7 mouse cellular contexts compared by ENCODE assay signal in genomic region chr19:55744576-55745191, GRCm38 (mm10). TPM values are rescaled to one million over a fixed set of nuclear protein-coding genes. Genes with fewer than 3 reads are reported as not detected.
A peak's percentile ranks its signal among the peaks of the same experiment; 100 is the strongest.
DNase-seq lines count a peak whose midpoint lies in the region; ATAC-seq and TF ChIP-seq lines count a peak whose summit lies in the region.

No protein-coding gene starts in this region.

- TF ChIP-seq CTCF in testis, adult 2 months (IDR thresholded peaks at IDR 0.05; ENCODE audit: control insufficient read depth, insufficient read depth, insufficient replicate concordance, low read depth, low read length) = no peak
- 0 out of 2 replicates have a peak, but pooled peaks have one; percentile 6 for TF ChIP-seq CTCF in kidney, postnatal 0 days (IDR thresholded peaks at IDR 0.05; ENCODE audit: low read depth)

- H3K27me3 ChIP-seq in testis, adult 2 months (ENCODE audit: control insufficient read depth, insufficient read depth, low read length) = peaks cover 11% of the 10 kb centered on the region
- H3K27me3 ChIP-seq in forebrain, embryonic 12.5 days = no peaks in the 10 kb centered on the region
- no peaks in the 10 kb centered on the region for H3K27me3 ChIP-seq in kidney, postnatal 0 days (ENCODE audit: insufficient read depth, low read length)

- no peak overlapping the region for H3K27ac ChIP-seq in testis, adult 2 months (ENCODE audit: control insufficient read depth, insufficient read depth, low read depth, low read length)
- H3K27ac ChIP-seq in forebrain, embryonic 12.5 days = peak overlapping the region; percentile 97
- H3K27ac ChIP-seq in kidney, postnatal 0 days = peak overlapping the region; percentile 99; the same call in 1 of the 2 replicates

- H3K36me3 ChIP-seq in testis, adult 2 months (ENCODE audit: control insufficient read depth, insufficient read depth, low read length) = no peaks in the 10 kb centered on the region
- H3K36me3 ChIP-seq in forebrain, embryonic 12.5 days (replicated peaks) = no peaks in the 10 kb centered on the region
- H3K36me3 ChIP-seq in kidney, postnatal 0 days (ENCODE audit: insufficient read depth, low read length) = no peaks in the 10 kb centered on the region

- no peak for ATAC-seq in forebrain, embryonic 12.5 days (ENCODE audit: low FRiP score)
- ATAC-seq in kidney, postnatal 0 days (replicated peaks; ENCODE audit: low FRiP score, low read depth) = no peak

- H3K4me2 ChIP-seq in forebrain, embryonic 12.5 days = peak overlapping the region; percentile 72
- H3K4me2 ChIP-seq in kidney, postnatal 0 days (ENCODE audit: low read length) = peak overlapping the region; percentile 88

- TF ChIP-seq POLR2A in testis, adult 2 months (IDR thresholded peaks at IDR 0.05; ENCODE audit: control insufficient read depth, low read depth, low read length) = no peak

- H3K4me3 ChIP-seq in testis, adult 2 months (ENCODE audit: control insufficient read depth, low read depth, low read length) = peak overlapping the region; percentile 96
- peak overlapping the region; percentile 64 for H3K4me3 ChIP-seq in forebrain, embryonic 12.5 days (replicated peaks)
- H3K4me3 ChIP-seq in kidney, postnatal 0 days (replicated peaks; ENCODE audit: low read depth, low read length) = peak overlapping the region; percentile 89

- H3K4me1 ChIP-seq in testis, adult 2 months (ENCODE audit: control insufficient read depth, insufficient read depth, low read length) = peaks cover 16% of the 10 kb centered on the region
- peaks cover 78% of the 10 kb centered on the region for H3K4me1 ChIP-seq in forebrain, embryonic 12.5 days
- H3K4me1 ChIP-seq in kidney, postnatal 0 days (replicated peaks; ENCODE audit: insufficient read depth, low read length) = peaks cover 32% of the 10 kb centered on the region

- H3K9me3 ChIP-seq in forebrain, embryonic 12.5 days = no peaks in the 10 kb centered on the region
- no peaks in the 10 kb centered on the region for H3K9me3 ChIP-seq in kidney, postnatal 0 days (replicated peaks; ENCODE audit: low read length)

- no peak for DNase-seq in testis, postnatal 14 days (ENCODE audit: low spot score)
- DNase-seq in kidney, postnatal 0 days (ENCODE audit: low spot score) = no peak
- peak; percentile 51 for DNase-seq in neural tube, embryonic 10.5 days (ENCODE audit: extremely low spot score, low spot score)
- DNase-seq in spleen, postnatal 10 days (ENCODE audit: low spot score in 2 of 2) = no peak
- DNase-seq in layer of hippocampus, postnatal 36 days = no peak

- H3K9ac ChIP-seq in forebrain, embryonic 12.5 days = peak overlapping the region; percentile 86
- peak overlapping the region; percentile 97 for H3K9ac ChIP-seq in kidney, postnatal 0 days (ENCODE audit: low read depth, low read length)

- 2% methylated on average over 21 of the region's 21 CpGs for WGBS in forebrain, embryonic 12.5 days
- 11% methylated on average over 21 of the region's 21 CpGs for WGBS in kidney, postnatal 0 days

RNA-seq across cellular contexts. Expression of gene Tcf7l2, which starts 3.1 kb away (rescaled TPM):
- 6.1 and 6.2 TPM in 2 replicates for polyA plus RNA-seq in testis, adult 2 months (2012; rRNA removed)
- polyA plus RNA-seq in forebrain, embryonic 12.5 days (2016; fragmentation: Nextera tagmentation; extraction: Ambion mirVana) = 212 and 220 TPM in 2 replicates
- 53.4 and 55.1 TPM in 2 replicates for polyA plus RNA-seq in kidney, postnatal 0 days (2015; fragmentation: Nextera tagmentation; extraction: Ambion mirVana)
- 10 to 100 TPM; 12.2 to 13.1 TPM for total RNA-seq in layer of hippocampus, postnatal 36 days (2021)
